15 mouse cellular contexts compared by ENCODE assay signal in genomic region chr9:63660691-63661090, GRCm38 (mm10). TPM values are rescaled to one million over a fixed set of nuclear protein-coding genes. Genes with fewer than 3 reads are reported as not detected.
"Had no signal": no experiment of that assay in that cellular context is flagged by ENCODE, and none has a peak within 500 bp of the region (broad histone marks: within the 10 kb centered on the region; RNA-seq: fewer than 3 reads in every experiment).

No protein-coding gene starts in this region.

- H3K27me3 ChIP-seq: limb, embryonic 12.5 days; liver, embryonic 13.5 days; lung, embryonic 15.5 days; midbrain, embryonic 13.5 days had no signal

- H3K27ac ChIP-seq: limb, embryonic 12.5 days; liver, embryonic 13.5 days; lung, embryonic 15.5 days; macrophage; midbrain, embryonic 13.5 days had no signal

- H3K4me2 ChIP-seq: limb, embryonic 12.5 days; liver, embryonic 13.5 days; lung, embryonic 15.5 days; midbrain, embryonic 13.5 days had no signal

- H3K9me3 ChIP-seq: limb, embryonic 12.5 days; liver, embryonic 13.5 days; lung, embryonic 15.5 days; midbrain, embryonic 13.5 days had no signal

- H3K4me3 ChIP-seq: limb, embryonic 12.5 days; liver, embryonic 13.5 days; lung, embryonic 15.5 days; midbrain, embryonic 13.5 days had no signal

- DNase-seq: layer of hippocampus, adult 9-11 months; layer of hippocampus, postnatal 36 days; liver; liver, embryonic 13.5 days; liver, postnatal 0 days; lung, postnatal 14 days; right cerebral cortex, postnatal 14 days; thymus, postnatal 36 days had no signal

- H3K9ac ChIP-seq: limb, embryonic 12.5 days; liver, embryonic 13.5 days; liver, postnatal 0 days; lung, embryonic 15.5 days; midbrain, embryonic 13.5 days had no signal

- ATAC-seq: hindbrain, embryonic 16.5 days; inflammation-experienced regulatory T-cells, adult 6 months; liver, postnatal 0 days; midbrain, embryonic 13.5 days had no signal

RNA-seq across cellular contexts. Expression of gene Iqch, which starts 58.4 kb away (rescaled TPM):
- total RNA-seq: midbrain, postnatal 0 days had no signal
- polyA plus RNA-seq: inflammation-experienced regulatory T-cells, adult 6 months; liver, embryonic 13.5 days; macrophage had no signal
